Mouse (Mus musculus) megakaryocyte, embryonic 14.5 days (primary cell): ENCODE measurements around the gene Dnmt3b.

Source experiments
- FLI1 ChIP-seq: IDR thresholded peaks from 2 replicates; pipeline ENCODE4 v1.6.1; 2012; ENCODE audit warnings: low read length, inconsistent platforms, mixed read lengths
- GATA1 ChIP-seq: IDR thresholded peaks from 3 replicates; pipeline ENCODE4 v1.6.1; 2012; ENCODE audit warnings: mixed read lengths, low read length, inconsistent platforms, borderline replicate concordance

- TF ChIP-seq GATA1 (no peak), FLI1 (no peak)
These were observed 38.0 kb upstream of the Dnmt3b start for GRCm38 (mm10) chr2:153611241-153611630.
